Mouse (Mus musculus) CD8-positive naive resting alpha-beta T cell, adult 2 months (primary cell): Measurements from ENCODE around the gene Cdh6.

ENCODE experiments used
- DNase-seq, 2 experiments: peaks; one replicate each; pipeline ENCODE4 v3.0.0; 2022; ENCODE audit warnings: low read depth in 2 of 2, low spot score in 2 of 2

Gene Cdh6

GRCm38 (mm10) chr15:13165094-13165885 is 8.2 kb downstream of the Cdh6 start:
- no peak for DNase-seq

GRCm38 (mm10) chr15:13155820-13156219 is 17.7 kb downstream of the Cdh6 start:
- DNase-seq: no peak

GRCm38 (mm10) chr15:13155418-13155817 is 18.1 kb downstream of the Cdh6 start:
- DNase-seq: no peak

GRCm38 (mm10) chr15:13141983-13142382 is 31.5 kb downstream of the Cdh6 start:
- no peak for DNase-seq

GRCm38 (mm10) chr15:13139662-13140061 is 33.8 kb downstream of the Cdh6 start:
- no peak for DNase-seq

- DNase-seq: no peak
These were observed 36.3 kb downstream of the Cdh6 start for GRCm38 (mm10) chr15:13137166-13137565.

GRCm38 (mm10) chr15:13134086-13134485 is 39.4 kb downstream of the Cdh6 start:
- DNase-seq: no peak

- no peak for DNase-seq
These were observed 40.1 kb downstream of the Cdh6 start for GRCm38 (mm10) chr15:13133370-13133769.

- DNase-seq: no peak
These were observed 41.0 kb downstream of the Cdh6 start for GRCm38 (mm10) chr15:13132493-13132892.

- no peak for DNase-seq
These were observed 43.2 kb downstream of the Cdh6 start for GRCm38 (mm10) chr15:13130246-13130645.

GRCm38 (mm10) chr15:13100341-13100740 is 73.1 kb downstream of the Cdh6 start:
- no peak for DNase-seq

- no peak for DNase-seq
These were observed 75.6 kb downstream of the Cdh6 start for GRCm38 (mm10) chr15:13097861-13098260.

GRCm38 (mm10) chr15:13095406-13095805 is 78.1 kb downstream of the Cdh6 start:
- DNase-seq: no peak

GRCm38 (mm10) chr15:13094881-13095256 is 78.6 kb downstream of the Cdh6 start:
- no peak for DNase-seq

GRCm38 (mm10) chr15:13093954-13094880 is 79.3 kb downstream of the Cdh6 start:
- DNase-seq: no peak

- no peak for DNase-seq
These were observed 81.4 kb downstream of the Cdh6 start for GRCm38 (mm10) chr15:13092064-13092463.

- no peak for DNase-seq
These were observed 84.9 kb downstream of the Cdh6 start for GRCm38 (mm10) chr15:13088504-13089058.

GRCm38 (mm10) chr15:13084746-13085145 is 88.7 kb downstream of the Cdh6 start:
- no peak for DNase-seq

- no peak for DNase-seq
These were observed 96.4 kb downstream of the Cdh6 start for GRCm38 (mm10) chr15:13076908-13077669.

- no peak for DNase-seq
These were observed 99.4 kb downstream of the Cdh6 start for GRCm38 (mm10) chr15:13074047-13074446.

- no peak for DNase-seq
These were observed 105.3 kb downstream of the Cdh6 start for GRCm38 (mm10) chr15:13068213-13068516.
